Mouse (Mus musculus): ENCODE data around the gene Sult2a5. TPM values are rescaled to one million over a fixed set of nuclear protein-coding genes. Genes with fewer than 3 reads are reported as not detected.

Sult2a5 gene
- not detected for total RNA-seq (2021)
- long read RNA-seq, experiment 1 = 0 reads
- long read RNA-seq, experiment 2 = 0 reads

DNA sequence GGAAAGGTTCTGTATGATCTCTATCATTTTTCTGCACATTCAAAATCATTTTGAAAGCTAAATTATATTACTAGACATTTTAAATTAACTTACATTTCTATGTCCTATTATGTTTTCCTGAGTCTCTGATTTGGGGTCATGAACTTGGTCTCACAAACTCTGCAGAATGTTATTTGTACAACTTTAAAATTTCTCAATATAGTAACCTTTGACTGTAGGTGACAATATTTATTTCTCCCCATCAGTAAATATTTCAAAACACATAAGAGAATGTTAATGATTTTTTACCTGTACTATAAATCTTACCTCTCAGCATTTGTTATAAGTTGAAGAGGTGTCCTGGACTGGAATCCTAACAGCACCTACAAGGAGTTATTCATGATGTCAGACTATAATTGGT, at the start of gene Sult2a5:
TSS of gene Sult2a5 (plus strand) at position 301 of the 400 bp plus-strand sequence.
- intact Hi-C loops (cut with DNase I) = no loop called here
- DNase-seq (ENCODE audit: low spot score in 2 of 2) = no peak

Other genes with a start within 250 kb of the Sult2a5 start
- gene Cabp5, start 225.8 kb upstream of the Sult2a5 start, total RNA-seq (2021) = under 1 TPM in 1 of 2 experiments, not detected in 1; 0.88 TPM
- not detected for gene Bsph1, start 173.1 kb upstream of the Sult2a5 start, total RNA-seq (2021)
- not detected for gene Bsph2, start 52.9 kb upstream of the Sult2a5 start, total RNA-seq (2021)
- gene Sult2a2, start 109.5 kb downstream of the Sult2a5 start, total RNA-seq (2021) = not detected
- not detected for gene Sult2a1, start 213.4 kb downstream of the Sult2a5 start, total RNA-seq (2021)